Mouse (Mus musculus) megakaryocyte, embryonic 14.5 days (primary cell): ENCODE data around the gene Phf21a.

Experiments
- FLI1 ChIP-seq: IDR thresholded peaks from 2 replicates; pipeline ENCODE4 v1.6.1; 2012; ENCODE audit warnings: low read length, inconsistent platforms, mixed read lengths
- GATA1 ChIP-seq: IDR thresholded peaks from 3 replicates; pipeline ENCODE4 v1.6.1; 2012; ENCODE audit warnings: mixed read lengths, low read length, inconsistent platforms, borderline replicate concordance

GRCm38 (mm10) chr2:92391116-92391515 lies 298.2 kb downstream of the Phf21a start:
- TF ChIP-seq GATA1, result no peak
- TF ChIP-seq FLI1, result no peak
